Mouse (Mus musculus) testis, adult 2 months (tissue): ENCODE measurements around the gene Ppp4c. TPM values are rescaled to one million over a fixed set of nuclear protein-coding genes. Genes with fewer than 3 reads are reported as not detected.

ENCODE experiments used
- H3K27ac ChIP-seq: fragments of 200-500 bp; 2 replicates; pipeline ENCODE4 v1.5.1; 2012; ENCODE audit warnings: low read depth, low read length; ENCODE audit not compliant: control insufficient read depth, insufficient read depth
- H3K27me3 ChIP-seq: fragments of 200-500 bp; 2 replicates; pipeline ENCODE4 v1.6.1; 2012; ENCODE audit warnings: mild to moderate bottlenecking, low read length, moderate library complexity; ENCODE audit not compliant: control insufficient read depth, insufficient read depth
- H3K36me3 ChIP-seq: fragments of 200-500 bp; 2 replicates; pipeline ENCODE4 v1.6.1; 2012; ENCODE audit warnings: mild to moderate bottlenecking, low read length; ENCODE audit not compliant: control insufficient read depth, insufficient read depth
- H3K4me1 ChIP-seq: fragments of 200-500 bp; 2 replicates; pipeline ENCODE4 v1.6.1; 2012; ENCODE audit warnings: low read length; ENCODE audit not compliant: control insufficient read depth, insufficient read depth
- H3K4me3 ChIP-seq: fragments of 200-500 bp; 2 replicates; pipeline ENCODE4 v1.5.1; 2012; ENCODE audit warnings: low read depth, mild to moderate bottlenecking, low read length, moderate library complexity, mixed read lengths; ENCODE audit not compliant: control insufficient read depth
- CTCF ChIP-seq: fragments of 200-500 bp; IDR thresholded peaks from 2 replicates; pipeline ENCODE4 v1.5.1; 2012; ENCODE audit warnings: low read depth, mild to moderate bottlenecking, inconsistent platforms, low read length, moderate library complexity; ENCODE audit not compliant: control insufficient read depth, insufficient read depth, insufficient replicate concordance
- POLR2A ChIP-seq: fragments of 200-500 bp; IDR thresholded peaks from 2 replicates; pipeline ENCODE4 v1.6.1; 2012; ENCODE audit warnings: low read depth, mild to moderate bottlenecking, inconsistent platforms, low read length, moderate library complexity; ENCODE audit not compliant: control insufficient read depth
- polyA plus RNA-seq: library from polyadenylated mRNA; depleted of rRNA; stranded (reverse); fragments of >200 nt; gene quantifications from 2 replicates; pipeline ENCODE4 v1.2.3, GENCODE M21; 2012

The Ppp4c gene
- polyA plus RNA-seq, 1 experiment = 252 TPM

DNA sequence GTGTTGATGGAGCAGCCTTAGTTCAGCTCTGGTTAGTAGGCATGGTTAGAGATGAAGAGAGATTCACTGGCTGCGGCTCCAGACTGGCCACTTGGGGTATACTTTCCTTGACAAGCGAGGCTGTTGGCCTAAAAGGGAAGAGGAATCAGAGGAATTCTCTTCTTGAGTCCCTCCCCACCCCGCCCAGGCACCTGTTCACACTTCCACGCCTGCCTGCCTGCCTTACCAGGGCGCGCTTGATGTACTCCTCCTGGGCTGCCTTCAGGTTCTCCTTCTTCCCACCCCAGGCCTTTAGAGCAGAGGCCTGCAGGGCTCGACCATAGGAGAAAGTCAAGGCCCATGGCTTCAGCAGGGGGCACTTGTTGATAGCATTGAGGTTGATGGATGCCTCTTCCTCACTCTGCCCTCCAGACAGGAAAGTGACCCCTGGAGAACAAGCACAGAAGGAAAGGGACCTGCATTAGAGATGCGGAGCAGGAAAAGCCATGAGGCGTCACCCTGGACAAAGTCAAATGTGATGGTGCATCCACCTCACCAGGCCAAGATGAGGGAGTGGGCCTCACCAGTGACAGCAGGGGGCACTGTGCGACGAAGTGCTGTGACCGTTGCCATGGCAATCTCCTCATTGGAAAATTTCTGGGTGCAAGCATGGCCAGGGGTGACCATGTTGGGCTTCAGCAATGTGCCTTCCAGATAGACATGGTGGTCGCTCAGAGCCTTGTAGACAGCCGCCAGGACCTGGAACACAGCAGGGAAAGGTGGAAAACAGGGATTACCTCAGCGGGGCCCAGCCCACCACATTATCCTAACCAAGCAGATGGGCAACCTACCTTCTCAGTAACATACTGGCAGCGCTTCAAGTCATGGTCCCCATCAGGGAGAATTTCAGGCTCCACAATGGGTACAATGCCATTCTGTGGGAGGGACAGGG is 3.4 kb upstream of the Ppp4c start:
- no peak overlapping the region for H3K4me3 ChIP-seq
- no peaks in the 10 kb centered on the region for H3K27me3 ChIP-seq
- H3K36me3 ChIP-seq = no peaks in the 10 kb centered on the region
- H3K27ac ChIP-seq = no peak overlapping the region
- TF ChIP-seq POLR2A = no peak
- no peak for TF ChIP-seq CTCF
- peaks cover 14% of the 10 kb centered on the region for H3K4me1 ChIP-seq

DNA sequence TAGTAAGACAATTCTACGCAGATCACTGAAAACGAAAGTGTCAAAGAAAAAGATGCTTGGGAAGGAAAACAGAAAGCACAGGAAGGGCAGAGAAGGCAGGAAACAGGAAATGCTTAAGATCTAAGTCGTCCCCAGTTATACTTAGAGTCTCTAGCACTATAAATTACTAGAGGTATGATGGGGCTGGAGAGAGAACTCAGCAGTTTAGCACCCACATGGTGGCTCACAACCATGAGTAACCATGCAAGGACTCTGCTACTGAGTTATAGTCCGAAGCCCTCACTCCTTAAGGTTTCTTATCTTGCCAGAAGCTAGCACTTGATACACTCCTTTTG is 1.9 kb upstream of the Ppp4c start:
- H3K4me3 ChIP-seq = no peak overlapping the region
- peaks cover 6% of the 10 kb centered on the region for H3K4me1 ChIP-seq
- peak overlapping the region; percentile 33; the same call in 1 of the 2 replicates for H3K27ac ChIP-seq
- H3K27me3 ChIP-seq = no peaks in the 10 kb centered on the region
- TF ChIP-seq POLR2A (no peak), CTCF (no peak)
- H3K36me3 ChIP-seq = no peaks in the 10 kb centered on the region

DNA sequence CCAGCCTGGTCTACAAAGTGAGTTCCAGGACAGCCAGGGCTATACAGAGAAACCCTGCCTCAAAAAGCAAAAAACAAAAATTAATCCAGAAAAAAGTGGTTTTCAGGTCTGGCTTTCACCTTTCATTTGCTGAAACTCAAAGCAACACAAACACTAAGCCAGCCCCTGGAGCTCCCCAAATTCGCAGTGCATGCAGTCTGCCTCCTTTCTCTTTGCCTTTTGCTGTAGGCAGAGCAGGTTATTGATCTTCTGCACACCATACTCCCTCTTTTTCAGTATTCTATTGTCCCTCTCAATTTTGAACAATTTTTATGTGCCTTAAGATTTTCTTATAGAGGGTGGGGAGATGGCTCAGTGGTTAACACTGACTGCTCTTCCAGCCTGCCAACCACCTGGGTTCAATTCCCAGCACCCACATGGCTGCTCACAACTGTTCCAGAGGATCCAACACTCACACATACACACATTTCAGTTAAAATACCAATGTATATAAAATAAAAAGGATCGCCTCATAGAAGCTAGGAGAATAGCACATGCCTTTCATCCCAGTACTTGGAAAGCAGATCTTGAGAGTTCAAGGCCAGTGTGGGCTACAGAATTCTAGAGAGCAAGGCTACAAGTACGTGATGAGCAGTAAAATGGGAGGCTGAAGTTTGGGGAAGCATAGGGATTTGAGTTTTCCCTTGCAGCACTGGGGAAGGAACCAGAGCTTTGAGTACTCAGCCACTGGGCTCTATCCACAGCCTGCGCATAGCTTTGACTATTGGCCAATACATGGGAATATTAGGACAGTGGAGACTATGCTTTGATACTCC is 1.4 kb upstream of the Ppp4c start:
- H3K4me1 ChIP-seq = peaks cover 4% of the 10 kb centered on the region

DNA sequence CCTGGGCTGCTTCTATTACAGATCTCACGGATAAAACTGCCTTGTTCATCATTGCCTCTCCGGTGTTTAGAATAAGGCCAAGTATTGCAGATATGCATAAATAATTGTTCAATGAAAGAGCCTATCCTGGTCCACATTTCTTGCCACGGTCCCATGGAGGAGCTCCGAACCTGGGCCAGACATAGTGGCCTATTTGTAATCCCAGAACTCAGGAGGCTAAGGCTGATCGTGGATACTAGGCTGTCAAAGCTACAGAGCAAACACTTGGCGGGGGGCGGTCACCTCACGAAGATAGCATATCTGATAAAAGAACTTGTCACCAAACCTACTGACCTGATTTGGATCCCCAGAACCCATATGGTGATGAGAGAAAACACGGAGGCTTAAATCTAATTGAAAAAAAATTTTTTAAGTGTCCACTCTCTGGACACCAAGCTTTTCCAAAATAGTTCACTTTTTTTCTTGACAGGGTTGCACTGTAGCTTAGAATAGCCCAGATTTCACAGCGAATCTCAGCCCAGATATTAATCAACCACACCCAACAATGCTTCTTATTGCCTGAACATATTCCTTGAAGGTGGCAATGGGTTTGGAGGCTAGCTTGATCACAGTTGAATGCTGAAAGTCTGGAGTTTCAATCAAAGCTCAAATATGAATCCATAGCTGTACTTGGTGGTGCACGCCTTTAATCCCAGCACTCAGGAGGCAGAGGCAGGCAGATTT is 586 bp upstream of the Ppp4c start:
- Histone ChIP-seq H3K4me3 (peak overlapping the region; percentile 98), H3K4me1 (no peaks in the 10 kb centered on the region; the same call in none of the 2 replicates), H3K27ac (peak overlapping the region; percentile 30), H3K27me3 (no peaks in the 10 kb centered on the region), H3K36me3 (no peaks in the 10 kb centered on the region; the same call in none of the 2 replicates)
- TF ChIP-seq CTCF (no peak), POLR2A (no peak)

More for the DNA sequence above, 1.4 kb upstream of the Ppp4c start:
- TF ChIP-seq POLR2A (no peak), CTCF (no peak)
- no peak overlapping the region for H3K4me3 ChIP-seq
- H3K27me3 ChIP-seq = no peaks in the 10 kb centered on the region
- H3K36me3 ChIP-seq = no peaks in the 10 kb centered on the region
- peak overlapping the region; percentile 33; the same call in 1 of the 2 replicates for H3K27ac ChIP-seq

DNA sequence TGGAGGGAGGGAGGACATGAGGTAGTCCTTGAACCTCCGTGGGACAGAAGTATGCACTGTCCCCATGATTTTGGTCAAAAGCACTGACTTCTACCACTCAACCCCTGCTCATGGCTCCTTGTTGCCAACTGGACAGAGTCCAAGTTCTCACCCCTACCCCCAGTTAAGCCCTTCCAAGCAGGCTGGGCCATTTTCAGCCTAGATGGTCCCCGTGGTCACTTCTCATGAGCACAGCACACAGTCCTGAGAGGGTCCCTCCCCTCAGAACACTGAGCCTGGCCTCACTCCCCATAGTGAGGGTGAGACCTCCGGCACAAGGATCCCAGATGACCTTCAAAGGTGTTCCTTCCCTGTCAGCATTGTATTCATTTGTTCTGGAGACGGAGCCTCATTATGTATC is 3.2 kb downstream of the Ppp4c start:
- Histone ChIP-seq H3K36me3 (no peaks in the 10 kb centered on the region; the same call in none of the 2 replicates), H3K4me1 (no peaks in the 10 kb centered on the region; the same call in none of the 2 replicates), H3K27ac (no peak overlapping the region), H3K4me3 (no peak overlapping the region), H3K27me3 (no peaks in the 10 kb centered on the region)
- no peak for TF ChIP-seq CTCF
- TF ChIP-seq POLR2A = no peak

DNA sequence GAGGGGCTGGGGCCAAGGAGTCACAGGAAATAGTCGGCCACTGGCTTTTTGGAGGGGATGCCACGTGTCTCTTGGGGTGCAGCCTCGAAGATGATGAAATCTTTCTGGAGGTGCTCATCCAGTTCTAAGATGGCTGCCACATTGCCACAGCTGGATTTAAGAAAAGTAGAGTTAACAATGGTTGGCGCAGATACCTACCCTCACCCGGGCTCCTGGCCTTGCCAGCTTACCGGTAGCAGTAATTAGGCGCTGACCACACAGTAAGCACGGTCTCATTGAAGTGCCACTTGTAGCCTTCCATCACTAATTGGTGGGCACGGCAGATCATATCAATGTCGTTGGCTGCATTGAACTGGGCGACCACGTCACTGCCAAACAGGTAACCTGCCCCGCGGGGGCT is 6.2 kb downstream of the Ppp4c start:
- TF ChIP-seq CTCF (no peak), POLR2A (no peak)
- Histone ChIP-seq H3K36me3 (no peaks in the 10 kb centered on the region; the same call in none of the 2 replicates), H3K27ac (no peak overlapping the region), H3K4me3 (no peak overlapping the region), H3K4me1 (peaks cover 5% of the 10 kb centered on the region), H3K27me3 (no peaks in the 10 kb centered on the region)

DNA sequence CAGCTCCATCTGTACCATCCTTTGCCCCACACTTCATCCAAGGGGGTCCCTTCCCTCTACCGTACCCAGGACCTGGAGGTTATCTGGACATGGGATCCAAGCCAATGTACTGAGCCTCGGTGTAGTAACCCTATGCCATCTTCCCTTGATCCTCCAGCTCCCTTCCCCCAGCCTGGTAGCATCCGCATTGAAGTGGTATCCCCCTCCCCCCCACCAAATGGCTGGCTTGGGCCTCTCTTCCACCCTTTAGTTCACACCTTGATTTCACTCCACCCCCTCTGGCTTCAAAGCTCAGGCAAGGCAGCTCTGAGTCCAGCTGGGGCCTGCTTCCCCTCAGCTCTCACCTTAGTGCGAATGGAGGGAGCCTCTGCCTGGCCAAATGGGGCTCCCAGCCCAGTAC is 7.2 kb downstream of the Ppp4c start:
- Histone ChIP-seq H3K27me3 (no peaks in the 10 kb centered on the region), H3K36me3 (no peaks in the 10 kb centered on the region; the same call in none of the 2 replicates), H3K4me3 (no peak overlapping the region), H3K27ac (no peak overlapping the region), H3K4me1 (peaks cover 8% of the 10 kb centered on the region)
- no peak for TF ChIP-seq POLR2A
